Mouse (Mus musculus) testis, postnatal 10 days (tissue): Measurements from ENCODE around the gene Mttp.

Source experiments
- DNase-seq: peaks from one replicate; pipeline ENCODE4 v3.0.0; 2021; ENCODE audit warnings: low spot score

The Mttp gene

DNA sequence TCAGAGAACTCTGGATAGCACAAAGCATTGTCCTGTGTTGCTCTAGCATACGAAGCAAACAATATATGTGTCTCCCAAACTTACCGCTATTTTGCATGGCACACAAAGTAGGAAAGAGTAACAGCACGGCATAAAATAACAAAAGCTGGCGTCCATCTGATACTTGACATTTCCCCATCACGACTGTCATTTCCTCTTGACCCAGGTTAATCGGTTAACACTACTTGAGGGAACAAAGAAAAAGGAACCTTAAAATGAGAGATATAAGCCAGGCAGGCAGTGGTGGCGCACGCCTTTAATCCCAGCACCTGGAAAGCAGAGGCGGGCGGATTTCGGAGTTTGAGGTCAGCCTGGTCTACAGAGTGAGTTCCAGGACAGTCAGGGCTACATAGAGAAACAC lies 10.9 kb downstream of the Mttp start:
- DNase-seq, result no peak

DNA sequence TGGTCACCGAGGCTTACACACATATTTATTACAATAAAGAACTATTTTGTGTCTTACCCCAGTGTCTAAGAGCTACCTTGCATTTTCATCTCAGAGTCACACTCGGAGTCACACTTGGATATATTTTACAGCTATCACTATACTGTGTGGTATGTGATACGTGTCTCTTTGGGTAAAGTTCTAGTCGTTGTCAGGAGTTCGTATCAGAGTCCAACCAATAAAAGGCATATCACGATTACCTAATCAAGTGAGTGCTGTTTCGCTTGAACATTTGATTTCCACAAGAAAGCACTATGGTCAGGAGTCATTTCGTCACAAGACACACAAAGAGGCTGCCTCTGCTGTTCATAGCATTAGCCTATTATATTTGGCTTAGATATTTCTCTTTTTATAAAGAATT lies 11.3 kb downstream of the Mttp start:
- DNase-seq, result no peak

DNA sequence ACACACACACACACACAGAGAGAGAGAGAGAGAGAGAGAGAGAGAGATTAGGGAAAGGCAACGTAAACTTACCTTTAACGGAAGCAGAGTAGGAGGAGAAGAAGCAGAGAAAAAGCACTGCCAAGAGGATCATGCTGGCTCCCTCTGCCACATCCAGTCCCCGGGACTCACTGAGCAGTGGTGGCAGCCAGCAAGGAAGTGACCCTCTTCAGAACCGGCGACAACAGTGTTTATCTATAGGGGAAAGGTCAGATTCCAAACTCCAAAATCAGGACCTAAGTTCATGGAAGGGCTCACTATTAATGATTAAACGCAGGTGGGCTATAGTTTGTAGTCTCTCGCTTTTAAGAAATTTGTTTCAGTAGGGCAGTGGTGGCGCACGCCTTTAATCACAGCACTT lies 13.6 kb downstream of the Mttp start:
- no peak for DNase-seq

DNA sequence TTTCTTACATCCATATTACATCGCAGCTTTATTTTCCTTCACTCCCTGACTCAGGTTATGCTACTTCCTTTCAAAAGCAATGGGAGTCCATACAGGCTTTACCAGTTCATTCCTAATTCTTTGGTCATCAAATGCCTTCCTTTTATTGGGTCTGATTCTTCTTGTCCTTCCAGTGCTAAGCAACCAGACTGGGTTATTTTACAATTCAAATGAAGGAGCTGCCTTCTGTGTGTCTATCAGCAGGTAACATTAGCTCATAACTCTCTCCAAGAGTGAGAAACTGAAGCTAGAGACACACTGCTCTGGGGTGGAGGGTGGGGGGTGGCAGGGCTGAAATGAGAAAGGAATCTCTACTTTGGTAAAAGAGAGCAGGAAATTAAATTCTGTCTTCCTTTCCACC lies 14.1 kb downstream of the Mttp start:
- no peak for DNase-seq

DNA sequence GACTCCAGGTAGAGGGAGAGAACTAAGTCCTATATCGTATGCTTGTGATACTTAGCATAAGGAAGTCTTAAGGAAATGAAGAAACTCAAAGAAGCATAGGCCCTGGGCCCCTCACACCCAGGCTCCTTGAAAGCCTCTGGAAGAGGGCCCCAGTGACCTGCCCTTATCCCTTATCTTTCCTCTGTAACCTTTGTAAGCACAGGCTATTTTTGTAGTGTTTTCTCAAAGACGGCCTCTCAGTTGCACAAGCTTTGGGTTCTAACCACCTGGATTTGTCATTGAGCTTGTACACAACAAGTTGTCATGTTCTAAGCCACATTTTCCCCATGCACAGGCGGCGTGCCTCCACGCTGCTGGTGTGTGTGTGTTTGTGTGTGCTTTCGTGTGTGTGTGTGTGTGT lies 15.7 kb downstream of the Mttp start:
- DNase-seq, result no peak

DNA sequence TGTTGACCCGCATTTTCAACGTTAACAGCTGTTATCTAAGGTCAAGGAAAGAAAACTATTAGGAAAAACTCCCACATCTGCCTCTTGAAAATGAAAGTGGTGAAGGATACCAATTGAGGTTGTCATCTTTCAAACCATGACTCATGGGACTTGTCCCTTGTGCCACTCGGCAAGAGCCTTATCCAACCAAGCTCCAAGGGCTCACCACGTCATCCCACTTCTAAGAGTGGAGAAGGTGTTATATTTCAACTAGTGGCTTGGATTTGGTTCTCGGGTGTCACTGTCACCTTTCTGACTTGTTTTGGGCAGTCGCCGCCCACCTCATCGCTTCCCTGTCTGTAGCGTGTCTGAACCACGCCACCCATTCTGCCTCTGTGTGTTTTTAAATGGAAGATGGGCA lies 20.9 kb downstream of the Mttp start:
- DNase-seq, result no peak

DNA sequence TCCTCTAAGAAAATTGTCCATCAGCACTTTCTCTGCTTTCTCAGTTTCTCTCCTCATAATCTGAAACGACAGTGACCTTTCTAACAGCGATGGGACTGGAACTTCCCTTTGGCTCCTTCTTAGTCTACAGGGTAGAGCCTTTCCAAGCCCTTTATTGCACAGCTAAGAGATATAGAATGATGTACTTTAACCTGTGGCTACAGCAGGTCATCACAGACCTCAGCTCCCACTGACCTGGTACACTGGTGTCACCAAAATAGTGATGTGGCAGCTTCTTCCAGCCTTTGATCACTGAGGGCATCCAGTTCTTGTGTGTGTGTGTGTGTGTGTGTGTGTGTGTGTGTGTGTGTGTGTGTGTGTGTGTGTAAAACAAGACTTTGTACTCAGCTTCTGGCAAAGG lies 23.3 kb downstream of the Mttp start:
- no peak for DNase-seq

DNA sequence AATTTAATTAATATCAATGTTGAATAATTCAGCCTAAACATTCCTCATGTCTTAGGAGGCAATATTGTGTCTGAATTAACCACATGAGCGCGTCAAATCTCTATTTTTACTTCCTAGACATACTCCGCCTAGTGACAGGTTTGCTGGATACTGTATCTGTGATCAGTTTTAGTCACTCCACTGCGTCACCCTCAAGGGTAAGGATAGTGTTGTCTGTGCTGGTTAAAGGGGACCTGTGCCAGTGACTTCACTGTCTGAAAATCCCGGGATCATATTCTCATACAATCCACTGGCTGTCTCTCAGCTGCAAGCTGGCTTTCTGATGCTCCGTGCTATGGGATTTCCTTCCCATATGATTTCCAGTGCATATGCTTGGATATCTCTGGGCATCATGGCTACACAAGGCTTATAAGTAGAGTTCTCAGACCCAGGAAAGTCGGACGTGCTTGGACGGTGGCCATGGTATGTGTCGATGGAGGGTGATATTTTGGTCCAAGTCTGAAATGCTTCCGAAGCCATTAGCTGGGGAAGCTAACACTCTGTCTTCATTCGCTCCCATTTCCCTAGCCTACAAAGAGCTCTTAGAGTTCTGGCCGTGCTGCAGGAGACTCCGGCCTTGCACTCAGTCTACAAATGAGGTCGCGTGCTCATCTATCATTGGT lies 25.2 kb downstream of the Mttp start:
- DNase-seq, result no peak

DNA sequence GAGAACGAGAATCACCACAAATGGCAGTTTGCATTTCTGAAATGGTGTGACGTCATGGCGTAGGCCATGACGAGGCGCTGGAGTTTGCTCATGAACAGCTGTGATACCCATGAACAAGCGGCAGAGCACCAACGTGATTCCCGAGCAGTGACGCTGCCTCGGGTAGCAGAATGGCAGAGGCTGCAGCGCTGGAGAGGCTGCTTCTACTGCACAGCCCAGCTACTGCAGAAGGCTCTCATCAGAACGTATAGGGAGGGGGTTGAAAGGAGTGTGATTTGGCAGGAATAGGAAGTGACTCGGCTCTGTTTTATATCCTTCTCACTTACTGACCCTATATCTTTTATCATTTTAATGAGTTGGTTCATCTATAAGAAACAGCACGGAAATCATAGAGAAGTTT lies 25.9 kb downstream of the Mttp start:
- no peak for DNase-seq

DNA sequence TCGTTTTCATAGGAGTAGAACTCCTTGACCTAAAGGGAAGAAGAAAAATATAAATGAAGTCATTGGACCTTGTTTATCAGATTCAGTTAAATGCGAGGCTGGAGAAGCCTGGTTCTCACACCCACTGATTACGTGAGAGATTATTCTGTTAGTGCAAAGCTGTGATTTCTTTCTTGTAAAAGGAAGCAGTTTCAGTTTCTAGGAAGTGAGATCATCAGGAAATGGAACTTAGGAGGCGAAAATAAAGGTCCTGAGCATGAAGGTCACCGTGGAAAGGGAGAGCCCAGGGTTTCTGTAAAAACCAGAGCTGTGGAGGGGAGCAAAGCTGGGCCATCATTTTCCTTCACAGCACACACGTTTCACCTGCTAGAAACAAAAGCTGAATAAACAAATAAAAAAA lies 26.4 kb downstream of the Mttp start:
- no peak for DNase-seq

DNA sequence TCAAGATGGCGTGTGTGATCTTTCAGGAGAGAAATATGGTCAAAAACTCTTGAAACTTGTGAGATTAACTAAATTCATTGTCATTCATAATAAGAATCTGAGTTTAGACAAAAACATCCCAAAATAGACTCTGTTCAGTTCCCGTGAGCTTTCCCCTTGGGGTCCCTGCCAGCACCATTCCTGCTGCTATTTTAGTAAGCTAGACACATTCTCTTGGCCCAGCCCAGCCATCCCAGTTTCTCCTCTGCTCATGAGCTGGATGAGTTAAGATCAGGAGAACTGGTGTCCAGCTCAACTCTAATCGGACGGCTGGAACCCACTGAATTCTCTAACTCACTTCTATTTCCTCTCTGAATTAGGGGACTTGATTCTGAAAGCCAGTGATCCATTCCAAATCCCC lies 27.9 kb downstream of the Mttp start:
- DNase-seq, result no peak

DNA sequence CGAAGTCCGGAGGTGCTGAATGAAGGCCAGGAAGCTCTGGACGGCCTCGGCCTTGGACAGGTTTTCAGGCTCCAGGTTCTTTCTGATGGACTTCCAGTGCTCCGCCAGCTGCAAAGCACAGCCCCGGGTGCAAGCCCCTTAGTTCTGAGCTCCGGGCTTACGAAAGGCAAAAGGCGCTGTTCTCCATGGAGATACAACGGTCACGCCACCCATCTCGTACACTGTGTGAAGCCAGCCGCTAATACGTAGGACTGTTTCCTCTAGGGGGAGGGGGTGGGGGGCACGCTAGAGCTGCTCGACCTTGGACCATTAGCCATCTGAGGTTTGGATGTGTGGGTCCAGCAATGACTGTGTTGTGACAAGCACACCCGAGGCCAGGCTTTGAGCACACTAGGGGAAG lies 30.7 kb downstream of the Mttp start:
- peak; percentile 52 for DNase-seq

DNA sequence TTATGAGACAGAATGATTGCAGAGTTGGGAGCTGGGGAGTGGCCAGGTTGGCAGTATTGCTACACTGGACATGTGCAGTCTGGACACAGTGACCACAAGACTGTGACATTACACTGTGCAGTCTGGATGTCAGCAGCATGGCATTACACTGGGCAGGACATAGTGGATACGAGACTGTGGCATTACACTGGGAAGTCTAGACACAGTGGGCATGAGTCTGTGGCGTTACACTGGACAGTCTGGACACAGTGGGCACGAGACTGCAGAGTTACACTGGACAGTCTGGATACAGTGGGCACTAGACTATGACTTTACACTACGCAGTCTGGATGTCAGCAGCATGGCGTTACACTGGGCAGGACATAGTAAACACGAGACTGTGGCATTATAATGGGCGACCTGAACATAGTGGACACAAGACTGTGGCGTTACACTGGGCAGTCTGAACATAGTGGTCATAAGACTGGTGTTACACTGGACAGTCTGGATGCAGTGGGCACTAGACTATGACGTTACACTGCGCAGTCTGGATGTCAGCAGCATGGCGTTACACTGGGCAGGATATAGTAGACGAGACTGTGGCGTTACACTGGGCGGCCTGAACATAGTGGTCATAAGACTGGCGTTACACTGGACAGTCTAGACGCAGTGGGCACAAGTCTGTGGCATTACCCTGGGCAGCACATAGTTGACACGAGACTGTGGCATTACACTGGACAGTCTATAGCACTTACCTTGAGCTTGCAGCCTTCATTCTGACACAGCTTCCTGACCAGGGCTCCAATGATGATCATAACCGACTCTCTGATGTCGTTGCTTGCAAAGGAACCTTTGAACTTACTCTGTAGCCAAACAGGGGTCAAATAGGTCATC lies 33.6 kb downstream of the Mttp start:
- DNase-seq, result no peak

DNA sequence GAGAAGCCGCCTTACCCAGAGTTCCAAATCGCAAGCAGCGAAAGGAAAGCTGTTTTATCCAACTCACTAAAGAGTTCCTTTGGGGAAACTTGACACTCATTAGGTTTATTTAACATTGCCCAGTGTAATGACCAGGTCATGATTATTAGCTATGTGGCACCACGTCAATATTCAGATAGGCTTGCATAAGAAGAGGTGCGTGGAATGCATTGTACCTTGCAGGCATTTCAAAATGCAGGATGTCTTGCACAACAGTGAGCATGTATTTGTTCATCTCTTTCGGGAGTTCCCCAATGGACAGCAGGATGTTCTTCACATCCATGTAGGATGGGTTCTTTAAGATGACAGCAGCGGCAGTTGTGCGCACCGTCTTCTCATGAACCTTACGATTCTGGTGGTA lies 37.9 kb downstream of the Mttp start:
- DNase-seq, result no peak

DNA sequence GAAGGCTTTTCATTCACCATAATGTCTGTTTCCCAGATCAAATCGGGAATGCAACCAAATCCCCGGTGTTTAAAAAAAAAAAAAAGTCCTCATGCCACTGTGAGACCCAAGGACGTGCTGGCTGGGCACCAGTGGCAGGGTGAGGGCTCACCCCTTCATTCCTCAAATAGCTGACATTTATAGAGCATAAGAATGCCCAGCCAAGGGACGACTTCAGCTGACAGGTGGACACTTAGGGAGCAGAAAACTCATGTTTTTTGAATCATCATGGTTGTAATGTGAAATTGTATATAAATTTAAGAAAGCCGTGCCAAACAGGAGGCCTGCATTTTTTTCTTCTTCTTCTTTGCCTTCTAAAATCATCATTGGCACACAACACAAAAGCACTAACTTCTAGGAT lies 39.7 kb downstream of the Mttp start:
- DNase-seq, result no peak

DNA sequence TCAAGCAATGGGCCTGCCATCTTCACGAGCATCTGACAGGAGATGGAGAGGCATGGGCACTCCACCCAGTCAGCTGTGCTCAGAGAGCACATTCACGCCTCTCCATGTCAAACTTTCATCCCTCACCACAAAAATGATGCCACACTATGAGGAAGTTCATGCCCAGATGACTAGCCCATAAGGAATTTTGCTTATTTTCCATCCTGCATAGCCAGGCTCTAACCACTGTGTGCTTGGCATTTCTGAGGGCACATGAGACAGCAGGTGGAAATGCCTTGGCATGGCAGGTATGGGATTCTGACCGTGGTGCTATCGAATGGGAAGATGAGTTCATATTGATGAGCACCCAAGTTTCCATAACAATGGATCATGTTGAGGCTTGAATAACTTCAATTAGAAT lies 41.1 kb downstream of the Mttp start:
- no peak for DNase-seq

DNA sequence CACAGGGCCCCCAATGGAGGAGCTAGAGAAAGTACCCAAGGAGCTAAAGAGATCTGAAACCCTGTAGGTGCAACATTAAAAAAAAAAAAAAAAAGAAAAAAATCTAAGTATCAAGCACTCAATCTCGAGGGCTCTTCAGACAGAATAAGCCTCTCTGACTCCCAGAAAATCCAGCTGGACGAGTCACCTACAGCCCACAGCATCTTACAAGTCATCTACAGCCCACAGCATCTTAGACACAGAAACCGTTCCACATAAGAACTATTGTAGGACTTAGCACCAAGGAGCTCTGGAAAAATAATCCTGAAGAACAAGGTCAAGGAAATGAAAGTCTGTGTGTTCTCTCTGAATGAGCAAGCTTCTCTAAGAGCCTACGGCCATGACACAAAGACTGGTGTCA lies 42.8 kb downstream of the Mttp start:
- DNase-seq, result no peak

DNA sequence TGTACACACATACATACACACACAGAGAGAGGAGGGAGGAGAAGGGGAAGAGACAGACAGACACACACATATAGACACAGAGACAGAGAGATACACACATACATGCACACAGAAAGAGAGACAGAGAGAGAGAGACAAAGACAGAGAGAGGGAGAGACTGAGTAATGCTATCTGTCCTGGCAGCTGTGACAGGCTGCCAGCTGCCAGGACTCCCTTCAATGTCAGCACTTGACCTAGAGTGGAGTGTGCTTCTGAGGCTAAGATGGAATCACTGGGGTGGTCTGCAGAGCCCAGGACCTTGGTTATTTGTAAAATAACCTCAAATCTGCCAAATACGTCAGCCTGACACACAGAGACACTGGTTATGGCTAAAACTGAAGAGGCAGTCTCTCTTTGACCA lies 47.0 kb downstream of the Mttp start:
- DNase-seq, result no peak

DNA sequence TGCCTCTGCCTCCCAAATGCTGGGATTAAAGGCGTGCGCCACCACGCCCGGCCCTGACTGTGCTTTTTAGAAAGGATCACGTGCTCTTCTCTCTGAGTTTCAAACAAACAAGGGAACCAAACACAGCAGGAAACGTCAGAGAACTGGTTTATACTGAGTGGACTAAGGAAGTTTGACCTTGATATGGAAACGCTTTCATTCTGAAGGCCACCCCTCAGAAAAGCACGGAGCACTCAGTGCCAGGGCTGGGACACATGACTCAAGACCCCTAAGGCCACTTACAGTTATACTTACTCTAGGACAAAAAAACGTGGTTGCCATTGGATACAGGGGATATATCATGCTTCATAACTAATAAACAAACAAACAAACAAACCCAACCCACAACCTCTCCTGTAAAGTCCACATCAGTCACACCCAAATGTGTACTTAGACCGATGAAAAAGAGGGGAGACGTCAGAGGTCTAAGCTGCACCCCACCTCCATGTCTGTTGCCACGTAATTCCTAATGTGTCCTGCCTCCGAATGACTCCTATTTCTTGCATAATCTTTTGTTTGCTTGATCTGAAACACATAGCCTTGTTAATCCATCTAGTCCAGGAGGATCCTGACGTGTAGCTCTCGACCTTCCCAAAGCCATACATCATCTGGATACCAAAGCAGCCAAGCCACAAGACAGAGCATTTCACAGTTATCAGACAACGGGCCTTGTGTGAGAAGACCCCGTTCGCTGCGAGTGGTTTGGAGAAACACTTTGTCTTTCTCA lies 48.3 kb downstream of the Mttp start:
- DNase-seq, result no peak

DNA sequence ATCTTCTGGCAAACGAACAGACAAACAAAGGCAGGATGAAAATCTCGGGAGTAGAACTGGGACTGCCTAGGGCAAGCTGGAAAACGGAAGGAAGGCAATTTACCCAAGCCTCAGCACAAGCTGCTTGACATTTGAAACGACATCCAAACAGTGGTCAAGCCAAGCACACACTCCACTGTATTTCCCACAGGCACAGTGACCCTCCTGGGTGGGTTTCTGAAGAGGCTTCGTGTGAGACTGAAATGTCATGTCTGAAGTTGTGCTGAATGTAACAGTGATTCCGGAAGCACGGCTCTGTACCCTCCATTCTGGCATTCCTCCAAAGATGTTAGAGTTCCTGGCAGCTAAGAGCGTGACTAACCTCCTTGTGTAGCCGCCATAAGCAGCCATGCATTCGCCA lies 49.0 kb downstream of the Mttp start:
- DNase-seq, result no peak

DNA sequence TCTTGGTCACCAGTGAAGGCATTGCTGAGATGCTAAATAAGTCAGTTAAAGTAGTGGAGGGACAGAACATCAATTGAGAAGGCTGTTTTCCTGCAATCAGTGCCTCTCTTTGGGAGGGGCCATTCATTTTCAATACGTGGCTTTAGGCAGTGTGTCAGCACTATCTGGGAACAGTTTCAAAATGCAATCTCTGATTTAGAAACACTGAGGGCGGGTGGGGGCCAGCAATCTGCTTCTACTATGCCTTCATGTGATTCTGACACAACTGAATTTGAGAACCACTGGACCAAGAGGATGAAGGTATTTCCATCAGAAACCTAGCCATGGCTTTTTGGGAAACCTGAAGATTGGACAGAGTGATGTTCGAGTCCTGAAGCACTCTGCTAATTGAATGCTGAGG lies 49.5 kb downstream of the Mttp start:
- DNase-seq, result no peak

DNA sequence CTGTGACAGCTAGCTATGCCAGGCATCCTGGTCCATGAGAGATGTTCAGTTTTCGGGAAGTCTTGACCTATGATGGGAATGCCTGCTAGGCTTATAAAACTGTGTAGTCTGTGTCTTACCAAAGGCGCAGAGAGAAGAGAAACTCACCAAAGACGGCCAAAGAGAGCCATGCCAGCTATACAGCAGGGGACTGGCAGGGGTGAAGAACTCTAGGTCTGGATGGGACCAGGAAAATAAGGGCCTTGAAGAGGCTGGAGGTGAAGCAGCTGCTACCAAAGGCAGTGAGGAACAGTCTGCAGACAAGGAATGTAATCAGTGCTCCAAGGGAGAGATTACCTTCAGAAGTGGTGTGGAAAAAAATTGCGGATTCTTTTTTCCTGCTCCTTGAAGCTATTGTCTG lies 60.9 kb downstream of the Mttp start:
- no peak for DNase-seq

DNA sequence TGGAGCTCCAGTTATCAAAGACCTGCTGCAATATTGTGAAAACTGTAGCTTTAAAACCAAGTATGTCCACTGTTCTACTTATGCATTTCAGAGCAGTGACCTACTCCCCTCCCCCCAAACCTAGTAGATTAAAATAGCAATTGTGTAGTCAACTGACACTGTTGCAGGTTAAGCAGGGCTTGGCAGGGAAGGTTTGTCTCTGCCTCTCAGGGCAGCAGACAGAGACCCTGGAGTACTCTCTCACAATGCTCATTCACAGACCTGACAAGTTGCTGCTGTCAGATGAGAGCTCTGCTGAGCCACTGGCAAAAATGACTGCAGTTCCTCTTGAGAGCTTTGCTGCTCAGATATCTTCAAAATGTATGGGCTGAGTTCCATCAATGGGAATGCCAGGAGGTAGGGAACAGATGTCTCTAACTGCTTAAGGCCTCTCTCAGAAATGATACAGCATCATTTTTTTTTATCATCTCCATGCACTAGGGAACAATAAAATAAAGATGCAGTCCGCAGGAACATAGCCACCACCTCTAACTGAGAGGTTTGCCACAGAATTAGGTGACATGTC lies 61.6 kb downstream of the Mttp start:
- no peak for DNase-seq
